Comparison of ENCODE assay signal across 30 mouse cellular contexts in the genomic region with DNA sequence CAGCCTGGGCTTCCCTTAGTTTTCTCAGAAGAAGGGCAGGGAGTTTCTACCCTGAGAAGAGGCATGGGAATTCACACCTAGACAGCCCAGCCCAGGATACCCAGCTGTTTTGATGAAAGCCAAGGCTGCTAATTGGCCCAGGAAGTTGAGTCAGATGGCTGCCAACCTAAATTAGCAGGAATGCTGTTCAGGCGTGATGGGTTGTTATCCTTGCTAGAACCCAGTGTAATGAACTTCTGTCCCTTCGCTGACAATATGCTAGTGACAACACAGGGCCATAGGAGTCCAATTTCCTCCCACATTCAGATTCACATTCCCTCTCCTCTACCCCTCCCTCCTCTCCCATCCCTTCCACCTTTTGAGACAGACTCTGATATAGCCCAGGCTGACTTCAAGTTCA. TPM values are rescaled to one million over a fixed set of nuclear protein-coding genes. Genes with fewer than 3 reads are reported as not detected.
A peak's percentile ranks its signal among the peaks of the same experiment; 100 is the strongest.
DNase-seq lines count a peak whose midpoint lies in the region; ATAC-seq and TF ChIP-seq lines count a peak whose summit lies in the region.
"Had no signal": no experiment of that assay in that cellular context is flagged by ENCODE, and none has a peak within 500 bp of the region (broad histone marks: within the 10 kb centered on the region; RNA-seq: fewer than 3 reads in every experiment).

No protein-coding gene starts in this region.

- WGBS in midbrain, postnatal 0 days: 72% methylated on average over 2 of the region's 2 CpGs
- 70% methylated on average over 2 of the region's 2 CpGs for WGBS in midbrain, embryonic 11.5 days
- WGBS in forebrain, embryonic 14.5 days: 20% methylated on average over 2 of the region's 2 CpGs
- WGBS in neural tube, embryonic 15.5 days: 47% methylated on average over 2 of the region's 2 CpGs

- 0 out of 2 replicates have a peak, but pooled peaks have one; percentile 38 for ATAC-seq in frontal cortex, adult (ENCODE audit: low TSS enrichment)
- ATAC-seq in midbrain, postnatal 0 days (ENCODE audit: low FRiP score): no peak
- no peak for ATAC-seq in midbrain, embryonic 11.5 days (ENCODE audit: low FRiP score)
- peak; percentile 41 for ATAC-seq in forebrain, embryonic 14.5 days
- ATAC-seq in neural tube, embryonic 15.5 days (ENCODE audit: low FRiP score): no peak
- ATAC-seq: inflammation-experienced regulatory T-cells, adult 6 months; midbrain, embryonic 15.5 days had no signal

- DNase-seq in frontal cortex, postnatal 14 days (ENCODE audit: low spot score in 2 of 2): no peak
- DNase-seq in midbrain, postnatal 0 days (ENCODE audit: low spot score): peak; percentile 47
- no peak for DNase-seq in midbrain, embryonic 11.5 days (ENCODE audit: low spot score, missing footprints)
- DNase-seq in forebrain, embryonic 14.5 days (ENCODE audit: low spot score): peak; percentile 83
- peak; percentile 62 for DNase-seq in retina, embryonic 14.5 days (ENCODE audit: low spot score)
- no peak for DNase-seq in cerebellum, postnatal 25 days
- DNase-seq: cerebellum, adult 11 months; cerebellum, adult 9-11 months; embryo, embryonic 11 days; gastrocnemius, postnatal 36 days; heart, adult 2 months; heart, postnatal 14 days; kidney, postnatal 4 days; left cerebral cortex, postnatal 4 days; lung, postnatal 4 days; right cerebral cortex, postnatal 25 days; spleen, adult 18-20 months had no signal

- H3K27me3 ChIP-seq in midbrain, postnatal 0 days (ENCODE audit: insufficient read depth, low read length): no peaks in the 10 kb centered on the region
- no peaks in the 10 kb centered on the region for H3K27me3 ChIP-seq in midbrain, embryonic 11.5 days (ENCODE audit: control insufficient read depth, insufficient read depth, low read length)
- H3K27me3 ChIP-seq in forebrain, embryonic 14.5 days (replicated peaks; ENCODE audit: control insufficient read depth, insufficient read depth, low read length): no peaks in the 10 kb centered on the region
- H3K27me3 ChIP-seq in neural tube, embryonic 15.5 days (replicated peaks): no peaks in the 10 kb centered on the region
- H3K27me3 ChIP-seq: embryonic facial prominence, embryonic 15.5 days; hindbrain, embryonic 13.5 days; limb, embryonic 15.5 days; liver, embryonic 15.5 days; lung, embryonic 15.5 days; midbrain, embryonic 15.5 days had no signal

- H3K4me3 ChIP-seq in midbrain, postnatal 0 days (ENCODE audit: low read depth, low read length): no peak overlapping the region
- no peak overlapping the region for H3K4me3 ChIP-seq in midbrain, embryonic 11.5 days (ENCODE audit: low read depth, low read length)
- no peak overlapping the region for H3K4me3 ChIP-seq in forebrain, embryonic 14.5 days (ENCODE audit: low read depth, low read length)
- H3K4me3 ChIP-seq in neural tube, embryonic 15.5 days (replicated peaks): no peak overlapping the region
- H3K4me3 ChIP-seq: embryonic facial prominence, embryonic 15.5 days; heart, adult 2 months; heart, embryonic 13.5 days; hindbrain, embryonic 13.5 days; left cerebral cortex, adult 2 months; limb, embryonic 15.5 days; liver, embryonic 15.5 days; lung, embryonic 15.5 days; midbrain, embryonic 15.5 days had no signal

- no peak overlapping the region for H3K4me2 ChIP-seq in midbrain, postnatal 0 days (ENCODE audit: low read depth, low read length, poor library complexity, severe bottlenecking)
- no peak overlapping the region for H3K4me2 ChIP-seq in midbrain, embryonic 11.5 days
- no peak overlapping the region for H3K4me2 ChIP-seq in forebrain, embryonic 14.5 days (ENCODE audit: low read length)
- H3K4me2 ChIP-seq in neural tube, embryonic 15.5 days: no peak overlapping the region
- H3K4me2 ChIP-seq: embryonic facial prominence, embryonic 15.5 days; heart, embryonic 13.5 days; hindbrain, embryonic 13.5 days; limb, embryonic 15.5 days; liver, embryonic 15.5 days; lung, embryonic 15.5 days; midbrain, embryonic 15.5 days had no signal

- no peak overlapping the region for H3K27ac ChIP-seq in midbrain, postnatal 0 days (ENCODE audit: low read depth, low read length)
- no peak overlapping the region for H3K27ac ChIP-seq in midbrain, embryonic 11.5 days (ENCODE audit: low read depth, low read length)
- H3K27ac ChIP-seq in forebrain, embryonic 14.5 days (ENCODE audit: low read depth, low read length): no peak overlapping the region
- H3K27ac ChIP-seq in neural tube, embryonic 15.5 days (replicated peaks): no peak overlapping the region
- H3K27ac ChIP-seq: embryonic facial prominence, embryonic 15.5 days; heart, adult 2 months; heart, embryonic 13.5 days; hindbrain, embryonic 13.5 days; left cerebral cortex, adult 2 months; limb, embryonic 15.5 days; liver, embryonic 15.5 days; lung, embryonic 15.5 days; midbrain, embryonic 15.5 days had no signal

- TF ChIP-seq CTCF in midbrain, postnatal 0 days (IDR thresholded peaks at IDR 0.05): no peak

- peaks cover 4% of the 10 kb centered on the region for H3K4me1 ChIP-seq in midbrain, postnatal 0 days (ENCODE audit: insufficient read depth, low read length)
- peaks cover 12% of the 10 kb centered on the region for H3K4me1 ChIP-seq in midbrain, embryonic 11.5 days (ENCODE audit: control insufficient read depth, insufficient read depth, low read length)
- peaks cover 18% of the 10 kb centered on the region for H3K4me1 ChIP-seq in forebrain, embryonic 14.5 days (ENCODE audit: control insufficient read depth, insufficient read depth, low read length)
- peaks cover 15% of the 10 kb centered on the region for H3K4me1 ChIP-seq in neural tube, embryonic 15.5 days
- H3K4me1 ChIP-seq: limb, embryonic 15.5 days; liver, embryonic 15.5 days had no signal

- no peak overlapping the region for H3K9ac ChIP-seq in midbrain, postnatal 0 days (replicated peaks; ENCODE audit: low read length, poor library complexity, severe bottlenecking)
- H3K9ac ChIP-seq in midbrain, embryonic 11.5 days (ENCODE audit: low read length): no peak overlapping the region
- no peak overlapping the region for H3K9ac ChIP-seq in forebrain, embryonic 14.5 days (ENCODE audit: low read length)
- H3K9ac ChIP-seq in neural tube, embryonic 15.5 days (replicated peaks): no peak overlapping the region
- H3K9ac ChIP-seq: embryonic facial prominence, embryonic 15.5 days; heart, embryonic 13.5 days; hindbrain, embryonic 13.5 days; limb, embryonic 15.5 days; liver, embryonic 15.5 days; lung, embryonic 15.5 days; midbrain, embryonic 15.5 days had no signal

- H3K9me3 ChIP-seq in midbrain, postnatal 0 days (ENCODE audit: low read length): no peaks in the 10 kb centered on the region
- no peaks in the 10 kb centered on the region for H3K9me3 ChIP-seq in midbrain, embryonic 11.5 days (ENCODE audit: control insufficient read depth, low read length)
- H3K9me3 ChIP-seq in forebrain, embryonic 14.5 days (replicated peaks; ENCODE audit: control insufficient read depth, low read length): no peaks in the 10 kb centered on the region
- no peaks in the 10 kb centered on the region for H3K9me3 ChIP-seq in neural tube, embryonic 15.5 days (replicated peaks)
- H3K9me3 ChIP-seq: embryonic facial prominence, embryonic 15.5 days; heart, embryonic 13.5 days; hindbrain, embryonic 13.5 days; limb, embryonic 15.5 days; liver, embryonic 15.5 days; lung, embryonic 15.5 days; midbrain, embryonic 15.5 days had no signal

- H3K36me3 ChIP-seq in midbrain, postnatal 0 days (ENCODE audit: insufficient read depth, low read length): no peaks in the 10 kb centered on the region
- no peaks in the 10 kb centered on the region for H3K36me3 ChIP-seq in midbrain, embryonic 11.5 days (ENCODE audit: control insufficient read depth, insufficient read depth, low read length)
- H3K36me3 ChIP-seq in forebrain, embryonic 14.5 days (ENCODE audit: control insufficient read depth, insufficient read depth, low read length): no peaks in the 10 kb centered on the region
- H3K36me3 ChIP-seq in neural tube, embryonic 15.5 days: no peaks in the 10 kb centered on the region
- H3K36me3 ChIP-seq: embryonic facial prominence, embryonic 15.5 days; heart, embryonic 13.5 days; hindbrain, embryonic 13.5 days; limb, embryonic 15.5 days; liver, embryonic 15.5 days; lung, embryonic 15.5 days; midbrain, embryonic 15.5 days had no signal

RNA-seq across cellular contexts. Expression of a gene that starts 6.7 kb away (rescaled TPM):
- total RNA-seq in midbrain, postnatal 0 days (2014; rRNA removed): 0.22 and 1.3 TPM in 2 replicates
- 1.3 and 1.5 TPM in 2 replicates for polyA plus RNA-seq in midbrain, postnatal 0 days (2015; fragmentation: Nextera tagmentation; extraction: Ambion mirVana)
- polyA plus RNA-seq in midbrain, embryonic 11.5 days (2014; fragmentation: Nextera tagmentation; extraction: Ambion mirVana): 0.12 TPM in 1 of 2 replicates, not detected in the other
- 0.15 and 0.54 TPM in 2 replicates for polyA plus RNA-seq in forebrain, embryonic 14.5 days (2014; fragmentation: Nextera tagmentation; extraction: Ambion mirVana)
- polyA plus RNA-seq in neural tube, embryonic 15.5 days (2015; fragmentation: Nextera tagmentation; extraction: Ambion mirVana): 1.9 and 4.9 TPM in 2 replicates
- total RNA-seq: gastrocnemius, postnatal 36 days; megakaryocyte-erythroid progenitor cell, adult 5-6 weeks; MEL had no signal

RNA-seq across cellular contexts. Expression of a gene that starts 50.7 kb away (rescaled TPM):
- total RNA-seq in midbrain, postnatal 0 days (2014; rRNA removed): 19.6 and 20.8 TPM in 2 replicates
- 8.8 and 9.2 TPM in 2 replicates for polyA plus RNA-seq in midbrain, postnatal 0 days (2015; fragmentation: Nextera tagmentation; extraction: Ambion mirVana)
- polyA plus RNA-seq in midbrain, embryonic 11.5 days (2014; fragmentation: Nextera tagmentation; extraction: Ambion mirVana): 7.3 and 9.7 TPM in 2 replicates
- 9.9 and 11.1 TPM in 2 replicates for polyA plus RNA-seq in forebrain, embryonic 14.5 days (2014; fragmentation: Nextera tagmentation; extraction: Ambion mirVana)
- polyA plus RNA-seq in neural tube, embryonic 15.5 days (2015; fragmentation: Nextera tagmentation; extraction: Ambion mirVana): 20.6 and 21.5 TPM in 2 replicates
- total RNA-seq: megakaryocyte-erythroid progenitor cell, adult 5-6 weeks; MEL had no signal

Comparison
In these comparisons a context has a peak if more than half of its experiments do, and no peak if none do; other contexts are left out.
1. DNase-seq: peak in midbrain, postnatal 0 days (single experiment), forebrain, embryonic 14.5 days (single experiment) and retina, embryonic 14.5 days (single experiment); none in frontal cortex, postnatal 14 days (0 of 2), midbrain, embryonic 11.5 days (single experiment) and cerebellum, postnatal 25 days (0 of 2).
2. ATAC-seq: peak in frontal cortex, adult (single experiment) and forebrain, embryonic 14.5 days (single experiment); none in midbrain, postnatal 0 days (single experiment), midbrain, embryonic 11.5 days (single experiment) and neural tube, embryonic 15.5 days (single experiment).